Mouse (Mus musculus) midbrain, embryonic 13.5 days (tissue): Measurements from ENCODE around the gene Prdx6. TPM values are rescaled to one million over a fixed set of nuclear protein-coding genes. Genes with fewer than 3 reads are reported as not detected.
A peak's percentile ranks its signal among the peaks of the same experiment; 100 is the strongest.
"Not testable (repeated sequence)": the region's sequence is repeated elsewhere in the genome, so short reads cannot be mapped to it uniquely, and the experiment has no call there.

Experiments used
- ATAC-seq: fragments of 200-750 bp; cut with Nextera tagmentation; 2 replicates; pipeline ENCODE4 v1.8.0; 2017; ENCODE audit warnings: mild to moderate bottlenecking, moderate TSS enrichment, moderate library complexity
- H3K27ac ChIP-seq: fragments of 300-500 bp; sonication (generic); 2 replicates; pipeline ENCODE4 v1.5.1; 2015; ENCODE audit warnings: inconsistent platforms, mild to moderate bottlenecking, moderate library complexity
- H3K27me3 ChIP-seq: fragments of 300-500 bp; sonication (generic); 2 replicates; pipeline ENCODE4 v1.6.1; 2015; ENCODE audit warnings: mild to moderate bottlenecking, inconsistent platforms
- H3K36me3 ChIP-seq: fragments of 300-500 bp; sonication (generic); 2 replicates; pipeline ENCODE4 v1.6.1; 2015; ENCODE audit warnings: mild to moderate bottlenecking, inconsistent platforms
- H3K4me1 ChIP-seq: fragments of 300-500 bp; sonication (generic); replicated peaks from 2 replicates; pipeline ENCODE4 v1.6.1; 2015; ENCODE audit warnings: inconsistent platforms
- H3K4me2 ChIP-seq: fragments of 300-500 bp; sonication (generic); replicated peaks from 2 replicates; pipeline ENCODE4 v1.6.1; 2015; ENCODE audit warnings: moderate library complexity, mild to moderate bottlenecking, inconsistent platforms
- H3K4me3 ChIP-seq: fragments of 300-500 bp; sonication (generic); replicated peaks from 2 replicates; pipeline ENCODE4 v1.5.1; 2015; ENCODE audit warnings: mild to moderate bottlenecking, inconsistent platforms
- H3K9ac ChIP-seq: fragments of 300-500 bp; sonication (generic); replicated peaks from 2 replicates; pipeline ENCODE4 v1.6.1; 2015; ENCODE audit warnings: mild to moderate bottlenecking, inconsistent platforms
- H3K9me3 ChIP-seq: fragments of 300-500 bp; sonication (generic); 2 replicates; pipeline ENCODE4 v1.6.1; 2016; ENCODE audit warnings: mild to moderate bottlenecking, inconsistent platforms
- WGBS: fragments of 180-500 bp; shearing (Covaris S2); methylation state at CpG from one replicate; pipeline ENCODE4 v1.1.7; 2015; 5-methylcytosine and 5-hydroxymethylcytosine counted together
- polyA plus RNA-seq: library from polyadenylated mRNA; unstranded; fragments of >200 nt; fragmentation: Nextera tagmentation; extraction: Ambion mirVana; gene quantifications from 2 replicates; pipeline ENCODE4 v1.2.1, GENCODE M21; 2015

The Prdx6 gene
- polyA plus RNA-seq, 1 experiment from 2014 or later = 220 TPM

GRCm38 (mm10) chr1:161196364-161196763 lies 54.7 kb downstream of the Prdx6 start:
- H3K9me3 ChIP-seq, H3K27me3 ChIP-seq, ATAC-seq, H3K36me3 ChIP-seq, H3K9ac ChIP-seq: not testable (repeated sequence)
- Histone ChIP-seq H3K4me1 (peaks cover 14% of the 10 kb centered on the region; the same call in 1 of the 2 replicates), H3K4me2 (peak overlapping the region; percentile 63), H3K4me3 (peak overlapping the region; percentile 46), H3K27ac (peak overlapping the region; percentile 74)
- WGBS = 52% methylated on average over 11 of the region's 11 CpGs

DNA sequence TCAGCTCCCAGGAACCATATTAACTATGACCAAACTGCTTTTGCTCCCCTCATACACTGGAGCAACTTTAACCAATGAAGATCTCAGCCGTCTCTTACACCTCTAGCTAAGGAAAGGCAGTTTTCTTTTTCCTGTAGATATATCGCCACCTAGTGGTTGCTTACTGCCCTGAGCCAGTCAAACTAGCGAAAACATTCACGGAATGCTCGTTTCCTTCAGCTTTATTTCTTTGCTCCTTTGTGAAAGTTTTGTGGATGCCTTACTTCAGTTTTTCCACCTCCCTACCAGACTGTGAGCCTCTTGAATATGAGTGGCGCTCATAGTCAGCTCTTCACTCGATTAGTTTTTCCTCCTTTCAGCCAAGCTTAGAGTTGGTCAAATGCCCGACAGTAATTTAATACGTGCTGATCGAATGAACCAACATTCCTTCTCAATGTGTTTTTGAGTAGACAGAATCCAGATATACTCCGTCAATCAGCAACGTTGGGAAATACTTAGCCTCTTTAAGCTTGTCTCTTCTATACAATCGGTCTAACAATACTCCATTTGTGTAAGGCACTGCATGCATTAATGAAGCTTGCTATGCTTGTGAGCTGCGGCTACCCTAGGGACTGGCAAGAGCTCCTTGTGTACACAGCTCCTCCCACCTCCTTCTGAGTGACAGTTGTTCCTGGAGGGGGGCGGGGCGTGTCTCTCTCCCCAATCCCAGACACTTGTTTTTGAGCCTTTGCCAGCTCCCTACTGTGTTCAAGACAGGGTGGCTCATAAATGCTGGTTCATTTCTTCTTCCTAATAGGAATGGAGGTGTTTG lies 55.3 kb downstream of the Prdx6 start:
- Histone ChIP-seq H3K27me3 (no peaks in the 10 kb centered on the region), H3K4me2 (peak overlapping the region; percentile 63), H3K27ac (peak overlapping the region; percentile 74), H3K36me3 (no peaks in the 10 kb centered on the region), H3K9me3 (no peaks in the 10 kb centered on the region), H3K4me1 (peaks cover 14% of the 10 kb centered on the region; the same call in 1 of the 2 replicates), H3K4me3 (peak overlapping the region; percentile 46), H3K9ac (peak overlapping the region; percentile 44)
- WGBS = under 1% methylated on average over 16 of the region's 16 CpGs
- ATAC-seq = peak; percentile 97

- no peak for ATAC-seq
- H3K4me3 ChIP-seq = no peak overlapping the region
- H3K36me3 ChIP-seq = no peaks in the 10 kb centered on the region
- no peaks in the 10 kb centered on the region for H3K9me3 ChIP-seq
- 0 out of 2 replicates have a peak, but pooled peaks cover 10% of the 10 kb centered on the region for H3K4me1 ChIP-seq
- H3K9ac ChIP-seq = no peak overlapping the region
- no peaks in the 10 kb centered on the region for H3K27me3 ChIP-seq
- H3K4me2 ChIP-seq = no peak overlapping the region
- H3K27ac ChIP-seq = no peak overlapping the region
- WGBS = 82% methylated on average over 9 of the region's 9 CpGs
Measured at GRCm38 (mm10) chr1:161190253-161190910, 60.6 kb downstream of the Prdx6 start.

Other genes starting within 250 kb of the Prdx6 start
- gene Zbtb37, start 216.4 kb downstream of the Prdx6 start, polyA plus RNA-seq = 13.6 and 14.1 TPM in 2 replicates
- 29.5 and 31.5 TPM in 2 replicates for gene Dars2, start 180.6 kb downstream of the Prdx6 start, polyA plus RNA-seq
- gene Cenpl, start 180.5 kb downstream of the Prdx6 start, polyA plus RNA-seq = 19.1 and 22.1 TPM in 2 replicates
- gene Klhl20, start 119.7 kb downstream of the Prdx6 start, polyA plus RNA-seq = 17.1 and 19.5 TPM in 2 replicates
- 10.7 and 13.4 TPM in 2 replicates for gene Ankrd45, start 108.5 kb downstream of the Prdx6 start, polyA plus RNA-seq
- gene Tex50, start 91.9 kb downstream of the Prdx6 start, polyA plus RNA-seq = 0.55 and 0.66 TPM in 2 replicates
- not detected in 2 replicates for gene Tnfsf4, start 144.2 kb upstream of the Prdx6 start, polyA plus RNA-seq
- gene Tnfsf18, start 243.4 kb upstream of the Prdx6 start, polyA plus RNA-seq = not detected in 2 replicates